Mouse (Mus musculus): Measurements from ENCODE around the gene Nfia.
A peak's percentile ranks its signal among the peaks of the same experiment; 100 is the strongest.

The Nfia gene

GRCm38 (mm10) chr4:97841063-97841595 is 68.6 kb downstream of the Nfia start:
- DNase-seq: no peak

DNA sequence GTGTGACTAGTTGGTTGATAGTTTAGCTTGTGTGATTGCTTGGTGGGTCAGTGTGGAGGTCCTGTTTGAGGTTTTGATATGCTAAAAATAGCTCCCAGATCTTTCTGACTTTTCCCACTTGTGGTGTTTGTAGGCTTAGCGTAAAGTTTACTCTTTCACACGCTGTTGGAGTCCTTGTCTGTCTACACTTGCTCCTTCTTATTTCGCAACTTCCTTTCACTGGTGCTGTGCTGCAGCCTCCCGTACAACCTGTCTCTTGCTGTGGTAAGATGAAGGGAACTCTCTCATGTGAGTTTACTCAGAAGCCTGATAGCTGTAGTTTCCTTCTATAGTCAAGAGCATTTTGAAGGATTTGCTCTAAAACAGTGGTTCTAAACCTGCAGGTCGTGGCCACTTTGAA is 69.2 kb downstream of the Nfia start:
- DNase-seq: no peak

GRCm38 (mm10) chr4:97843981-97844690 is 71.6 kb downstream of the Nfia start:
- no peak for DNase-seq

DNA sequence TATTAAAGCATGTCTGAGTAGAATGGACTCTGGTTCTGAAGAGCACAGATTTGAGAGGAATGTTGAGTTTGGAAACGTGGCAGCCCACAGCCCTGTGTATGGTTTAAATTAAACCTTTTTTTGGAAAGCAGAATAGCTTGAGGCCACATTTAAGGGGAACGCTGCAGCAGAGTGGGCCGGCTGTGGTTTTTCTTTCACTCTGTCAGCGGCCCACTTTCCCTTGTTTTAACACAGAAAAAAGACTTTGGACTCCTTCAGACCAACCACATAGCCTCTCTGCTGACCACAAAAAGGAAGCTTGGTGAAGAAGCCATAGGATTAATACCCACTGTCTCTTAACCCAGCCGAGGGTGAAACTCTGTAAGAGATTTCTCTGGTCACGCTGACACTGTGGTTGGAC is 72.4 kb downstream of the Nfia start:
- DNase-seq: no peak

- DNase-seq: no peak
Measured at GRCm38 (mm10) chr4:97847653-97848052, 75.1 kb downstream of the Nfia start.

GRCm38 (mm10) chr4:97850991-97851390 is 78.5 kb downstream of the Nfia start:
- no peak for DNase-seq

DNA sequence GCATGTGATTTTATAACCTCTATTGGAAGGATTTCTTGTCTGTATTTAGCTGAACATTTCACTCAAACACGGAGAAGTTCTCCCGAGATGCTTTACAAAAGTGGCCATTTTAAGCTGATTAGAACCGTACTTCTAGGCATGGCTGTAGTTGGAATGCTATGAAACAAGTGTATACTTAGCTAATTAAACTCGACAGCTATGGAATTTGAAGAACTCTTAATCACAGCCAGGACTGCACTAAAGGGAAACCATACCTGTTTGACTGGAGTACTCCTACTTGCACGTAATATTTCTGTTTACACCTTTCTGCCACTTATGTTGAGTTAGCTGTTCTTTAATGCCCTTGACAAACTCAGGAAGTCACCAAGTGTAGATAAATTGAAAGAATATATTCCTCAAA is 79.2 kb downstream of the Nfia start:
- DNase-seq: no peak

GRCm38 (mm10) chr4:97852626-97853025 is 80.1 kb downstream of the Nfia start:
- DNase-seq: no peak

DNA sequence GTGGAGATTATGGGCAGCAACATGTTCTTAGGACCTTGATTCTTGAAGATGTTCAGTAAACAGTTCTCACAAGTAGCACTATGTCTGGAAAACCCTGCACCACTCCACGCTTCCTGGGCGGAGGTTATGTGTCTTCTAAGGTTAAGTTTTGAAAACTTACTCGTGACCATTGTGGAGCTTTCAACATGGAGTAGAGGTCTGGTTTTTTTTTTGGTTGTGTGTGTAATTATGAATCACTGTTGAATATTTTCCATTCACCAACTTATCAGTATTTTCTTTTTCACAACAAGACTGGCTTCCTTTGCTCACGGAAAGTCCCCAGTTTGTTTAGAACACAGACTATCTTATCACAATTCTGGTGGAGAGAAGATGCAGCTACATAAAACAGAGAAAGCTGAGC is 82.2 kb downstream of the Nfia start:
- no peak for DNase-seq

GRCm38 (mm10) chr4:97855712-97856420 is 83.3 kb downstream of the Nfia start:
- no peak for DNase-seq

- no peak for DNase-seq
Measured at GRCm38 (mm10) chr4:97857549-97857948, 85.0 kb downstream of the Nfia start.

GRCm38 (mm10) chr4:97859431-97859830 is 86.9 kb downstream of the Nfia start:
- DNase-seq: no peak

- no peak for DNase-seq
Measured at GRCm38 (mm10) chr4:97860376-97860775, 87.8 kb downstream of the Nfia start.

- DNase-seq: no peak
Measured at GRCm38 (mm10) chr4:97860791-97861344, 88.3 kb downstream of the Nfia start.

DNA sequence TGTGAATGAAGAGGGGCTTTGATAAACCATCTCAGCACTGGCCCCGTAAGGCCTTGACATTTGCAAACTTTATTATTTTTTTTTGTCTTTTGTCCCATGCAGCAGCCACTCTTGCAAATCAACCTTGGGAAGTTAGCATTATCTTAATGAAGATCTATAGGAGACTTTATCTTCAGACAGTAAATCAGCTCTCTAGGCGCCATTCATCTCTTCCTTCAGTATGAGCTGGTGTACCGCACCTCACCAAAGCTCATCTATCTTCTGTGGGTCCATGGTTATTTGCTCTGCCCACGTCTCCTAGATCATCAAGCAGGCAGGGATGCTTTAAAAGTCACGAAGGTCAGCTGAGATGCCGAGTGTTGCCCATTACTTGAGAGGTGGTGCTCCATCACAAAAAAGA is 89.8 kb downstream of the Nfia start:
- DNase-seq: no peak

GRCm38 (mm10) chr4:97864276-97864675 is 91.7 kb downstream of the Nfia start:
- no peak for DNase-seq

- DNase-seq: no peak
Measured at GRCm38 (mm10) chr4:97865410-97865953, 92.9 kb downstream of the Nfia start.

- no peak for DNase-seq
Measured at GRCm38 (mm10) chr4:97866463-97866862, 93.9 kb downstream of the Nfia start.

DNA sequence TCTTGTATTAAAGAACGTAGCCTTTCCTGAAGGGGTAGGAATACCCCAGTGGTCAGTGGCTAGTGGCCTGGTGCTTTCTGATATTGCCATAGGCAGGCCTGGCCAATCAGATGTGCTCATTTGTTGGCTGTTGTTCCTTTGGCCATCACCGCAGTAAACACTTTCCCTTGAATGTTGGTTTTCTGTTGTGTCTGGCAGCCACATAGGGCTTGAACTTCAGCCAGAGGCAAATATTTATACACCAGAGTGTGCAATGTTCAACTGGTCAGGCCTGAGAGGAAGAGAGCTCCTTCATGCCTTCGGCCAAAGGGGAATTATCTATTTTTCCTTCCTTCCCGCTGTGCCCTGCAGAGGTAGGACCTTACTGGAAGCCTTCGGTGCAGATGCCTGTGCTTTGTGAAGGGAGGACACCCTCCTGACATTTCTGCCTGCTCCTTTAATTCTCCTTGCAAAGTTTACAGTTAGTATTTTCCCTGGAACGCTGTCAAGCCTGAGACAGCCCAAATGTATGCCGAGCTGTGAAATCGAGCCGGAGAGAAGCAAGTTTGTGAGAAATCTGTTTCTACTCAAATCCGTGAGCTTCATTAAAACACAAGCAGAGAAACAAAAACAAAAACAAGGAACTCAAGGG is 95.9 kb downstream of the Nfia start:
- no peak for DNase-seq

DNA sequence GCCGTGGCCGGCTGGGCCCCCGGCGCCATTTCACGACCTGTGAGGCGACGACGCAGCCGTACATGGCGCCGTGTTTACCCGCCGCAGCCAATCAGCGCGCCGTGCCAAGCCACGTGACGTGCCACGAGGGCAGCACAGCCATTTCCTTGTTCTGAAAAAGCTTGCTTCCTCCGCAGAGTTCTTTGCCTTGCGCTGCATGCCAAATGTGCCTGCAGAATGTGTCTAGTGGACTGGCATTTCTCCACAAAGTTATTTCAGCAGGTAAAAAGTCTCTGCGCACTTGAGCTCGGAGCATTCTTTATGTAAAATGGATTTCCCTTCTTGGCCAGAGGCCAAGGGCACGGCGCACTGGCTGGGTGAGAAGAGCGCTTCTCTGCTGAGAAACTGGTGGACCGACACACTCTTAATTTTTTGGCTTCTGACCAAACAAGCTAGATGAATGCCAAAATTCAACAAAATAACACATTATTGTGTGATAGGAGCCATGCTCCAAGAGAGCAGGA is 96.5 kb downstream of the Nfia start:
- peak; percentile 97 for DNase-seq

- DNase-seq: no peak
Measured at GRCm38 (mm10) chr4:97869451-97869850, 96.9 kb downstream of the Nfia start.

DNA sequence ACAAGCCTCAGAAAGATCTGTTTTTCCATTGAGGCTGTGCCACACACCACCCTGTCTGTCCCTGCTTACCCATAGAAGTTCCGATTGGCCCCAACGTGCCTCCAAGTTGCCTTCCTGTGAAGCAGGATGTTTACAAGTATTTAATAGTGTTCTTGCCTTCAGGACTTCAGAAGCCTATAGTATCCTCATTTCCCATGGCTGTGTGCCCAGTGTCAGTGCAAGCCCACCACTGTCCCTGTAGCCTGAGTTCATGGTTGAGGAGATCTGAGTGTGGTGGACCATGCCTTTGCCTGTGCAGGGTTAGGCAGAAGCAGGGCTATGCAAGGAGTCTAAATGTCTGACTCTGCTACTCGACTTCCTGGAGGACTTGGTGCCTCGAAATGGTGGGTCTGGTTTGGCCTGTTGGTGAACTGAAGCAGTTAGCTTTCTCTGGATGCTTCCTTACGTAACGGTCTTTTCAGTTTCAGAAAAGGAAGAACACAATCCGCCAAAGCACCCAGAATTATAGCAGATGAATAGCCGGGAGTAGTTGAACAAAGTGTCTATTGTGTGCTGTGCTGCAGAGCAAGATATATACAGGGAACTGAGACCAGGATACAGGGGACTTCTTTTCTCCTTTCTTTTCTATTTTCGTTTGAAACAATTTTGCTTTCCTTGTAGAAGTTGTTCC is 99.4 kb downstream of the Nfia start:
- DNase-seq: no peak

GRCm38 (mm10) chr4:97874916-97875315 is 102.4 kb downstream of the Nfia start:
- DNase-seq: no peak
